Mouse (Mus musculus) urinary bladder, adult 18-20 months (tissue): Measurements from ENCODE around the gene Spata33.
"Not testable (repeated sequence)": the region's sequence is repeated elsewhere in the genome, so short reads cannot be mapped to it uniquely, and the experiment has no call there.

Experiments used
- DNase-seq, 2 experiments: peaks; one replicate each; pipeline ENCODE4 v3.0.0; 2022; ENCODE audit warnings: low spot score in 2 of 2, mixed read lengths in 2 of 2

Gene Spata33

DNA sequence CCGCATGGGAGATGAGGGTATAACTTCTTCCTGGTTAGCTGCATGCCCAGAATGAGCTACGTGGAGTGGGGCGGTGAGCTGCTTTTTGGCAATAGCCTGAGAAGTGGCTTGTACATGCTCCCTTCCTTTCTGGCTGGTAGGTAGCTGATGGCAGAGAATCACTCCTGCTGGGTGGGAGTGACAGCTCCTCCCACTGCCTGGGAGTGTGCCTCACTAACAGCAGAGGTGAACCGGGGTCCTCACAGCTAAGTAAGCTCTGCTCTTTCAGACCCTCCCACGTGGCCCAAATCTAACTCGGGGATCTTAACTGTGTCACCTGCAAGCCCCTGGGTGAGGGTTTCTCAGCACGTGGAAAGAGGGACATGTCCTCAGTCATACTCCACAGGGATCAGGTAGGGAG lies 19.9 kb downstream of the Spata33 start:
- no peak for DNase-seq

- DNase-seq = no peak
Measured at GRCm38 (mm10) chr8:123233300-123233699, 20.7 kb downstream of the Spata33 start.

GRCm38 (mm10) chr8:123233760-123234159 lies 21.1 kb downstream of the Spata33 start:
- no peak for DNase-seq

DNA sequence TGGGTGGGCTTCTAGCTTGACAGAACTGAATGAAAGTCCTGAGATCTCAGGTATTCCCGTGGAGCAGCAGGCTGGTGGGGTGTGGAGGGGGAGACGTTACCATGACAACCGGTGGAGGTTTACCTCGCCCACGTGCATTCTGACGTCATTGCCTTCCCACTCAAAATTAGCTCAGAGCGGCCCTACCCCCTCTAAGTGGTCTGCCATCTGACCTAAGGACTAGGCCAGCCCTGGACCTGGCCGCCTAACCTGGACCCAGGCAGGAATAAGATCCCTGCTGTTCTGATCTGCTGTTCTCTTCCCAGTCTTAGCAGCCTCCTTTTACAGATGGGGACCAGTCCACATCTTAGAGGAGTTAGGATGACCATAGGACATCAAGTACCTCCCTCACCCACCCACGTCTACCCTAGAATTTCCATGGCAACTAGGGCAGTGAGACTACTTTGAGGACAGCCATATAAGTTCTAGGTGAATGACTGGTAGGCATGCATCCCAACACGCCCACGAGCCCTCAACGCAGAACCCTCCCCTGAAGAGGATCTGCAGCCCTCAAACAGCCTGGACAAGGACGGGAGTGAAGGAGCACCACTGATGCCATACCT lies 22.4 kb downstream of the Spata33 start:
- DNase-seq = no peak

- DNase-seq = peak; percentile 78 to 89
Measured at GRCm38 (mm10) chr8:123235520-123236497, 23.2 kb downstream of the Spata33 start, which contains the start of gene Spata2l. Spata2l (minus strand) TSS chr8:123236233.

DNA sequence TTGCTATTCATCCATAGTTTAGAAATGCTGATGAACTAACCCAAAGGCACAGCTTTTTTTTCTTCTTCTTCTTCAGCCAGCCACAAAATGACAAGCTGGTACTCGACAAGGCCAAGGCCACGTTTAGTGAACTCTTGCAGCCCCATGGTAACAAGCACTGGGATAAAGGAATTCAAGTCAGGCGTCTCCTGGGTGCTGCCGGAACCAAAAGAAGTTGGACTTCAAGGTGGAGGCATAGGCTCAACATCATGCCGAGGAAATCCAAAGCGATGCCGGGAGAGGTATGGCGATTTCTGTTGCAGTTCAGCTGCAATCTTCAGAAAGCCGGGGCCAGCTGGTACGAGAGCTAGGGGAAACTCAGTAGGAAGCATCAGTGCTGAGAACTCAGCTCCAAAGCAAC lies 26.8 kb downstream of the Spata33 start:
- no peak for DNase-seq

DNA sequence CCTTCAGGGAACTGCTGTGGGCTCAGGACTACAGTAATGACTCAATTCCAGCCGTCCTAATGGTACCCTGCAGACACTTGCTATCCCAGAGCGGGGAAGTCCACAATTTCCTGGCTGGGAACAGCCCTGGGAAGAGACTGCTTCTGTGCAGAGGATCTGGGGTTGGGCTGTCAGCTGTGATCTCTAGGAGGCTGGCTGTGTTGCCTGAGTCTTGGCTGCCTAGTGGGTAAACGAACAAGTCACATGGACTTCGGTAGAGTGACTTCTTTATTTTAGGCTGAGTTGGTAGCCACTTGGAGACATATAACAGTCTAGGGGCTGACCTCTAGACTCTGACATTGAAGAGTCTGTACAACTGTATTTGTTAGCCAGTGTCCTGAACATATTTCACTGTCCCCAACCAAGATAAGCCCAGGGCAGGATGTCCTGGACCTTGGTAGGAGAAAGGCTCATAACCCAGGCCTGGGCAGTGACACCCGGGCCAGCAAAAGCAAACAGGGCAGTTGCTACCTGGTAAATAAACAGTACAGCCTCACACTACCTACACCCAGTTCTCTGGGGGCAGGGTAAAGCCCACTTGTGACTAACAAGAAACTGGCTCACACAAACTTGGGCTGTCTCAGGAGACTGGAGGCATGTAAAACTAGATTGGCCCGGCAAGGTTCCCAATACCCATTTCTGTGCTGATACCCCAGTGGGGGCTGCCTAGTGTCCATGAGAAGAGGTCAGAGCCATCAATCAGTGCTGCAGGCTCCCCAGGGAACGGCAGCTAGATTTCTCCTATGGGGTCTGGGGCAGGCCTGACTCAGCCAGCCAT lies 29.7 kb downstream of the Spata33 start:
- DNase-seq = no peak

- DNase-seq = no peak
Measured at GRCm38 (mm10) chr8:123243053-123243452, 30.4 kb downstream of the Spata33 start.

- DNase-seq = no peak
Measured at GRCm38 (mm10) chr8:123244382-123244781, 31.8 kb downstream of the Spata33 start.

DNA sequence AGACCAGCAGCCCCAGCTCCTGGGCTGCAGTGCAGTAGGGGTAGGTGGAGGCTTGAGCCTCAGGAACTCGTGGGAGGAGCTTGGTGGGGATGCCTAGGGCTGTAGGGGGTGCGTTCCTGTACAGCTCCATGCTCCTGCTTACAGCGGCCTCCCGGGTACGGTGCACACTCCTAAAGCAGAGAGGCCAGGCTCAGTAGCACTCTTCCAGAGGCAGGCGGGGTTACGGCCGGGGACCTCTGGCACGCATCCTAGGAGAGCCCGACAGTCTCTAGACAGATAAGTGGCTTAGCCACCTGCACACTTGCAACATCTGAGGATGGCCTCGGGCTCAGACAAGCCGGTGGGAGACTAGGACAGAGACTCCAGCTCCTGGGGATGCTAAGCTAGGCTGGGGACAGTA lies 32.9 kb downstream of the Spata33 start:
- no peak for DNase-seq

- no peak for DNase-seq
Measured at GRCm38 (mm10) chr8:123247748-123248147, 35.1 kb downstream of the Spata33 start.

DNA sequence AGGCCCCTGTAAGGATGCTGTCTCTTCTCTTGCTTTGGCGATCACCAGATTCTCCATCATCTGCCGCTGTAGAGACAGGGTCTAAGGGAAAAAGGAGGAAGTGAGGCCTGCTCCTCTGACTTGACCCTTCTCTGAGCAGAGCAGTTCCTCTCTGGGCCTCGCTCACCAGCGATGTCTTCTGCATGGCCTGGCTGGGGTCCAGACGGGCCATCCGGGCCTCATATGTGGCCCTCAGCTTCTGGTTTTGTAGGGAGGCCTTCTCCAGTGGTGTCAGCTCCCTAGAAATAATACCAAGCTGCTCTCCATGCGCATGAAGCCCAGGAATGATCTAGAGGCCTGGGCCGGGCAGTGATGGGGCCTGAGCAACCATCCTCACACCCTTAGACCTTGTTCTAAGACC lies 36.0 kb downstream of the Spata33 start:
- no peak for DNase-seq

- DNase-seq = no peak
Measured at GRCm38 (mm10) chr8:123250940-123251339, 38.3 kb downstream of the Spata33 start.

GRCm38 (mm10) chr8:123252925-123253324 lies 40.3 kb downstream of the Spata33 start:
- no peak for DNase-seq

GRCm38 (mm10) chr8:123253451-123254098 lies 40.9 kb downstream of the Spata33 start:
- DNase-seq = no peak

- peak; percentile 73 to 80 for DNase-seq
Measured at GRCm38 (mm10) chr8:123254099-123254885, 41.7 kb downstream of the Spata33 start, which contains the start of the genes Zfp276 and Vps9d1. Zfp276 (plus strand) TSS chr8:123254195. Vps9d1 (minus strand) TSS chr8:123254348.

- DNase-seq = no peak
Measured at GRCm38 (mm10) chr8:123255170-123255569, 42.5 kb downstream of the Spata33 start.

- DNase-seq = no peak
Measured at GRCm38 (mm10) chr8:123257114-123257513, 44.5 kb downstream of the Spata33 start.

- not testable (repeated sequence) for DNase-seq
Measured at GRCm38 (mm10) chr8:123257593-123257992, 45.0 kb downstream of the Spata33 start.

DNA sequence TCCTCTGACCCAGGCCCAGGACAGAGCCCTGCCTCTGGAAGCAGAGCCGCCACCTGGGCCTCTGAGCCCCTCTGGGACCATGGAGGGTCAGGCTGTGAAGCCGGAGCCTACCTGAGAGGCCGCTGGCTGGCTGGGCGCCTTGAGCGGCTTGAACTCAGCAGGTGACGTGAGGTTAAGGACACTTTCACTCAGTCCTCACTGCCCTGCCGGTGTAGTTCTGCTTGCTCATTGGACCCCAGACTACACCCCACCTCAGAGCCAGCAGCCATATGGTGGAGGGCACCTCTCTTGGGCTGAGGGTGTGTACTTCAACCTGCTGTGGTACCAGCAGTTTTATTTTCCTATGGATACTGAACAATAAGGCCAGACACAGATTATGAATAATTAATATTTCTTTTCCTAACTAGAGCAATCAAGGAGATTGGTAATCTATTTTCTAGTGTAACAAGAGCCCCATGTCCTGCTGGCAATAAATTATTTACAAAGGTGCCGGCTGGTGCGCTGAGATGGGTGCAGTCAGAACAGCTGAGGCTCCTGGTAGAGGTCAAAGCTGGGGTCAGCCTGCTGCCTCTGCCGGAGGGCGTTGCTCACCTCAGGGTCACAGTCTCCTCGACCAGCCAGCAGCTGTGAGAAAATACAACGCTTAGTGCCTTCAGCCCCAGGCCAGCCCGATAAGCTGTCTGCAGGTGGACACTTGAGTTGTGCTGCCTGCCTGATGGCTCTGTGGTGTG lies 55.5 kb downstream of the Spata33 start:
- no peak for DNase-seq
